Mouse (Mus musculus) fibroblast of lung, adult 2 months (primary cell): ENCODE results near the gene Zfp385b.

ENCODE experiments used
- DNase-seq: peaks from one replicate; pipeline ENCODE4 v3.0.0-alpha.2; 2011; ENCODE audit warnings: low read depth

Gene Zfp385b

GRCm38 (mm10) chr2:77705476-77705875 is 114.0 kb downstream of the Zfp385b start:
- no peak for DNase-seq

- peak; percentile 32 for DNase-seq
These were observed 116.4 kb downstream of the Zfp385b start for GRCm38 (mm10) chr2:77703080-77703479.

- DNase-seq: no peak
These were observed 128.3 kb downstream of the Zfp385b start for GRCm38 (mm10) chr2:77691174-77691573.

- DNase-seq: no peak
These were observed 129.1 kb downstream of the Zfp385b start for GRCm38 (mm10) chr2:77690316-77690715.

GRCm38 (mm10) chr2:77688651-77689050 is 130.8 kb downstream of the Zfp385b start:
- DNase-seq: no peak

GRCm38 (mm10) chr2:77684088-77684487 is 135.4 kb downstream of the Zfp385b start:
- DNase-seq: no peak

GRCm38 (mm10) chr2:77682205-77682604 is 137.2 kb downstream of the Zfp385b start:
- DNase-seq: no peak

GRCm38 (mm10) chr2:77681741-77682140 is 137.7 kb downstream of the Zfp385b start:
- no peak for DNase-seq

- DNase-seq: no peak
These were observed 145.7 kb downstream of the Zfp385b start for GRCm38 (mm10) chr2:77673770-77674169.

GRCm38 (mm10) chr2:77672215-77672905 is 147.1 kb downstream of the Zfp385b start:
- DNase-seq: no peak

- DNase-seq: peak; percentile 23
These were observed 157.3 kb downstream of the Zfp385b start for GRCm38 (mm10) chr2:77662171-77662570.

- DNase-seq: no peak
These were observed 165.8 kb downstream of the Zfp385b start for GRCm38 (mm10) chr2:77653686-77654085.

GRCm38 (mm10) chr2:77641521-77642170 is 177.8 kb downstream of the Zfp385b start:
- DNase-seq: no peak

- no peak for DNase-seq
These were observed 179.4 kb downstream of the Zfp385b start for GRCm38 (mm10) chr2:77639993-77640392.

GRCm38 (mm10) chr2:77631606-77632005 is 187.8 kb downstream of the Zfp385b start:
- no peak for DNase-seq

- no peak for DNase-seq
These were observed 191.7 kb downstream of the Zfp385b start for GRCm38 (mm10) chr2:77627622-77628231.

GRCm38 (mm10) chr2:77618686-77619085 is 200.8 kb downstream of the Zfp385b start:
- no peak for DNase-seq

GRCm38 (mm10) chr2:77610303-77610991 is 209.0 kb downstream of the Zfp385b start:
- DNase-seq: no peak

- DNase-seq: no peak
These were observed 210.0 kb downstream of the Zfp385b start for GRCm38 (mm10) chr2:77609452-77609851.

GRCm38 (mm10) chr2:77608666-77609065 is 210.8 kb downstream of the Zfp385b start:
- no peak for DNase-seq

GRCm38 (mm10) chr2:77593461-77593860 is 226.0 kb downstream of the Zfp385b start:
- DNase-seq: no peak

- no peak for DNase-seq
These were observed 226.9 kb downstream of the Zfp385b start for GRCm38 (mm10) chr2:77592525-77592924.
